Mouse (Mus musculus) left cerebral cortex, adult 2 months (tissue): ENCODE measurements around the gene Cpm. TPM values are rescaled to one million over a fixed set of nuclear protein-coding genes. Genes with fewer than 3 reads are reported as not detected.

ENCODE experiments used
- DNase-seq, 2 experiments: peaks; one replicate each; pipeline ENCODE4 v3.0.0; 2021 to 2022; ENCODE audit warnings: low spot score in 2 of 2, mixed read lengths in 1 of 2; ENCODE audit errors: extremely low spot score in 1 of 2
- H3K27ac ChIP-seq: fragments of 200-600 bp; 2 replicates; pipeline ENCODE4 v1.8.1; 2022
- H3K4me3 ChIP-seq: fragments of 200-600 bp; 2 replicates; pipeline ENCODE4 v1.8.1; 2022
- CTCF ChIP-seq: fragments of 200-600 bp; IDR thresholded peaks from 2 replicates; pipeline ENCODE4 v1.8.1; 2022; ENCODE audit warnings: antibody characterized with exemption, mild to moderate bottlenecking, moderate library complexity
- intact Hi-C: fragments of 180-260 bp; cut with DNase I; formaldehyde crosslinking; loops from one replicate; pipeline ENCODE4 v1.15.1; 2025
- total RNA-seq, 2 experiments: library from RNA; stranded (reverse); gene quantifications; 2 replicates each; pipeline ENCODE4 v1.2.3; 2021

The Cpm gene
- total RNA-seq, 2 experiments from 2014 or later: 5.2 to 5.3 TPM

DNA sequence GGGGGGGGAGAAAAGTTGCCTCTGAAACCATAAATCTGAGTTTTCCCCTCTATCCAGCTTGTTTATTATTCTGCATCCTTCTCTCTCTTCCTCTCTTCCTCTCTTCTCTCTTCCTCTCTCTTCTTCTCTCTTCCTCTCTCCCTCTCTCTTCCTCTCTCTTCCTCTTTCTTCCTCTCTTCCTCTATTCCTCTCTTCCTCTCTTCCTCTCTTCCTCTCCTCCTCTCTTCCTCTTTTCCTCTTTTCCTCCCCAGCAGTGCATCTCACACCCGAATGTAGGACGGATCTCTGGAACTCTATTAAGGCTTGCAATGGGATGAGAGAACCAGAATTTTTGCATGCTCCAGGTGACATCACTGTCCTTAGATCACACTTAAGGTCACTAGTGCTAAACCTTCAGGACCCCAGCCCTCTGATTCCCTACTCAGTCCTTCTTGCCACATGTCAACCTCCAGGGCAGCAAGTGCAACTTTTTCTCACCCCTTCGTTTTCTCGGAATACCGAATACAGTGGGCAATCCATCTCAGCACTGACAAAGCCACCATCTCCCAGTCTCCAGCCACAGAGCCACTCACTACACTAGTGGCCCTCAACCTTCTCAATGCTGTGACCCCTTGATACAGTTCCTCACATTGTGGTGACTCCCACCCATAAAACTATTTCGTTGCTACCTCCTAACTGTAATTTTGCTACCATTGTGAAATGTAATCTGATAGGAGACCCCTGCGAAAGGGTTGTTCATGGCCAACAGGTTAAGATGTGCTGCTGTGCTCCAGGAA is 2.3 kb upstream of the Cpm start:
- H3K27ac ChIP-seq: no peak overlapping the region
- H3K4me3 ChIP-seq: no peak overlapping the region
- no peak for DNase-seq
- intact Hi-C loops: no loop called here
- TF ChIP-seq CTCF: no peak

DNA sequence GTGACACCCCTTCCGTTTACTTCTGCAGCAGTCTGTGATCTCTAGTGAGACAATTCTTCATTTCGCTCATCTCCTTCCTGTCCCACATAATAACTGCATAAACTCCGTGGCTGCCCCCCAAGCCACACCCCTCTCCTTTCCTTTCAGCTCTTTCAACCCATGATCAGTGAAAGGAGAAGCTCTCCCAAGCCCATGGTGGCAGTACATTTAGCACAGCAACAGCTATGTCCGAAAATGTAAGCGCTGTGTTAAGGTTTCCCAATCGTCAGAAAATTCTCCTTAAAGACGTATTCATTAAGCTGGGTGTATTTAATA is 1.7 kb upstream of the Cpm start:
- DNase-seq: no peak
- TF ChIP-seq CTCF: no peak
- Histone ChIP-seq H3K27ac (no peak overlapping the region), H3K4me3 (no peak overlapping the region)
- intact Hi-C loops: no loop called here

DNA sequence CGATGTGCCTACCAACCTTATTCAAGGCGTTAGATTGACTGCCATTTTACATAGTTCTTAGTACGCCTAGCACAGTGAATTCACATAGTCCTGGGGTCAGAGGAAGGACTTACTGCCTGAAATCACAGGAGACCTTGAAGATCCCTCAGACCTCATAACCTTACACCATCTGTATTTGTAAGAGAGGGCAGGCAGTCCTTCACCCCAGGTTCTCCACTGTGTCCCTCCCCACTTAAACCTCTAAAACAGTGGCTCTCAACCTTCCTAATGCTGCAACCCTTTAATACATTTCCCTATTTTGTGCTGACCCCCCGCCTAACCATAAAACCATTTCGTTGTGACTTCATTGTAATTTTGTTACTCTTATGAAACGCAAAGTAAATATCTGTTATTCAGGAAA is 1.4 kb upstream of the Cpm start:
- no peak for DNase-seq
- Histone ChIP-seq H3K27ac (no peak overlapping the region), H3K4me3 (no peak overlapping the region)
- intact Hi-C loops: no loop called here
- no peak for TF ChIP-seq CTCF

DNA sequence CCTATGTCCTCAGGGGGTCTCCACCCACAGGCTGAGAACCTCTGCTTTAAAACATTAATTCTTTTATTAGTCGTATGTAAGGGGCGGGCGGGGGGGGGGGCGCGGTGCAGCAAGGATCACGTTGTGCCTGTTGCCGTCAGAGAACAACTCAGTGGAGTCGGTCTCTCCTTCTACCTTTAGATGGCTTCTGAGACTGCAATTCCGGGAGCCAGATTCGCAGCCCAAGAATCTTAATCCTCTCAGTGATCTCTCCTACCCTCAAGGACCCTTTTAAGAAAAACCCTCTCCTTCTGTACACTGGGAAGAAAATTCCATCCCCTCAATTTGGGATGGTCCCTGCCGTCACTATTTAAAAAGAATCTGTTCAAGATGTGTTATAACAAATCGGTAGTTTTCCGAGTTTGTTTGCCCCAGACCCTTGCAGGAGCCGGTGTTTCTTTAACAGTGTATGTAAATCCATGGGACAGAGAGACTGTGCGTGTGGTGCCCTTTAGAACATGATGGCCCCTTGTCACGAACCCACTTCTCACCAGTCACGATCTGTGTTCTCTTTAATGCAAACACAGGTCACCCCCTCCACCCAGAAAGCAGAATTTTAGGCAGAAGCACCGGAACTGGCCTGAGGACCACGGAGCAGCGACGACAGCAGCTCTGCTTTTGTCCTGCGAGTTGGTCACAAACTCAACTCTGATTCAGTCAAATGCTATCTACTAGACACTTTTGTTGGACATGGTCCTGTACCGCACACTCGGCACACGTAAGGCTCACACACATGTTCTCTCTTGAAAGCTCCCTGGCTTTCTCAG is 734 bp upstream of the Cpm start:
- H3K27ac ChIP-seq: no peak overlapping the region
- TF ChIP-seq CTCF: no peak
- H3K4me3 ChIP-seq: peak overlapping the region; percentile 51
- DNase-seq: peak in 1 of 2 experiments; percentile 14
- intact Hi-C loops: no loop called here

DNA sequence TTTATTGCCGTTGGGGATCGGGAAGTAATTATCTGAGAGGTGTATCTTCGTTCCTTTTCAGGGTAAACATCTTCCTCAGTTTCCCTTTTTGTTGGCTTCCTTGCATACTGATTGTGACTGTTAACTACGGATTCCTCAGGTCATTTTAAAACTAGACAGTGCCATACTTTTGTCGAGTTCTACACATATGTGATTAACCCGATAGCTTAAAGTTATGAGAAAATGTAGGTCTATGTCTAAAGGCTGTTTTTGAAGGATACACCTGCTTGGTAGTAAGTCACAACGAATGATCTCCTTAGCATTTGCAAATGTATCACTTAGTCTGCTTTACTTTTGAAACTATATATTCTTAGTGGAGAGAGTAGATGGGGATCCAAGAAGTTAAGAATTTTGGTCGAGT is 876 bp downstream of the Cpm start:
- no peak for DNase-seq
- peak overlapping the region; percentile 51; the same call in 1 of the 2 replicates for H3K4me3 ChIP-seq
- intact Hi-C loops: no loop called here
- no peak for TF ChIP-seq CTCF
- H3K27ac ChIP-seq: no peak overlapping the region

DNA sequence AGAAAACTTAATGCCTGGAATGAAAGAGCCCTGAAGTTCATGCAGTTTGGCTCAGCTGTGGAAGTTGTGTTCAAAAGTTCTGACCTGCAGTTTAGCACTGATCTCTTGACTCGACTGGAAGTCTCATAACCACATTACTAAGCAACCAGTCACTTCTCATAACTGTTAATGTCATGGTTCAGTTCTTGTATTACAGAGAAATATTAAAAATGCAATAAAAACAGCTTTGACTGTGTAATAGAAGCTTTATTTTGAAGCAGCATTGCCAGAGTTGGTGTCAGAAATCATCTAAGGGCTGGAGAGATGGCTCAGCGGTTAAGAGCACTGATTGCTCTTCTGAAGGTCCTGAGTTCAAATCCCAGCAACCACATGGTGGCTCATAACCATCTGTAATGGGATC is 1.5 kb downstream of the Cpm start:
- DNase-seq: no peak
- intact Hi-C loops: no loop called here
- TF ChIP-seq CTCF: no peak; the same call in 1 of the 2 replicates
- Histone ChIP-seq H3K4me3 (no peak overlapping the region), H3K27ac (no peak overlapping the region)

DNA sequence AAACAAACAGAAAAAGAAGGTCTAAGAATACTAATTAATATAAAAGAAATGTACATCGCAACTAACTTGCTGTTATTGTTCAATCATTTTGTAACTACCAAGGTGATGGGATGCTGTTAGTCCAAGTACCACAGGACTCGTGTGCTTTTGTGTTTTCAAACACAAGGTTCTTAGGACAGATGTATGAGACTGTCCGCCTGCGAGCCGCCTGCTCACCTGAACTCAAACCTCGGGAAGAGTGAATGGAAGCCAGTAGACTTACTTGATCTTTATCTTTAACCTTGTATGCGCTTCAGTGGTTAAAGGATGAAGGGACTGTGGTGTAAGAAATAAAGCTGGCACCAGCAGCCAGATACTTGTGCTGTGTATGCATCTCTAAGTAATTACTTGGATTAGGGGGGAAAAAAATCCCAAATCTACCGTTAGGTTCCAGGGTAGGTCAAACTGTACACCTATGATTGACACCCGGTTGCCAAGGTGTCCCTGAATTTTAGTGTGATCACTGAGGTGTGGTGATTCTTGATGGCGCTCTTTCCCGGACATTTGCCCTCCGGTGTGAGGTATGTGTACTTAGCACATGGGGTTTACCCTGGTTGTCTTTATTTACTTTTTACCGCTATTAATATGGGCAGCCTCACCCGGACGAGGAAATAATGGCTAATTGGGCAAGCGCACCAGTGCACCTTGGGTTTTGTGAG is 2.4 kb downstream of the Cpm start:
- no peak overlapping the region for H3K27ac ChIP-seq
- no peak for DNase-seq
- TF ChIP-seq CTCF: no peak
- H3K4me3 ChIP-seq: no peak overlapping the region
- intact Hi-C loops: no loop called here

DNA sequence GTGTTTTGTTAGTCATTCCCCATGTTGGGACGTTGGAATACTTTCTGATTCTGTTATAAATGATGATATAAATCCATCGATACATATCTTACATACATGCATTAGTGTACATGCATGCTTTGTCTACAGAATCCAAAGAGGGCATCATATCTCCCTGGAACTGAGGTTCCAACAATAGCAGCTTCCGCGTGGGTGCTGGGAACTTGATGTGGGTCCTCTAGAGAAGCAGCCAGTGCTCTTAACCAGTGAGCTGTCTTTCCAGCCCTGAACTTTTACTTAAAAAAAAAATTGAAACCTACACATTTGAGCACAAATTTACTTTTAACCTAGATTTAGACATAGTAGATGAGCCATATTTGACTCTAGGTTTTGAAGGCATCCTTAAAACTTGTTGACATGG is 3.1 kb downstream of the Cpm start:
- H3K4me3 ChIP-seq: no peak overlapping the region
- intact Hi-C loops: no loop called here
- no peak for TF ChIP-seq CTCF
- DNase-seq: no peak
- H3K27ac ChIP-seq: no peak overlapping the region

DNA sequence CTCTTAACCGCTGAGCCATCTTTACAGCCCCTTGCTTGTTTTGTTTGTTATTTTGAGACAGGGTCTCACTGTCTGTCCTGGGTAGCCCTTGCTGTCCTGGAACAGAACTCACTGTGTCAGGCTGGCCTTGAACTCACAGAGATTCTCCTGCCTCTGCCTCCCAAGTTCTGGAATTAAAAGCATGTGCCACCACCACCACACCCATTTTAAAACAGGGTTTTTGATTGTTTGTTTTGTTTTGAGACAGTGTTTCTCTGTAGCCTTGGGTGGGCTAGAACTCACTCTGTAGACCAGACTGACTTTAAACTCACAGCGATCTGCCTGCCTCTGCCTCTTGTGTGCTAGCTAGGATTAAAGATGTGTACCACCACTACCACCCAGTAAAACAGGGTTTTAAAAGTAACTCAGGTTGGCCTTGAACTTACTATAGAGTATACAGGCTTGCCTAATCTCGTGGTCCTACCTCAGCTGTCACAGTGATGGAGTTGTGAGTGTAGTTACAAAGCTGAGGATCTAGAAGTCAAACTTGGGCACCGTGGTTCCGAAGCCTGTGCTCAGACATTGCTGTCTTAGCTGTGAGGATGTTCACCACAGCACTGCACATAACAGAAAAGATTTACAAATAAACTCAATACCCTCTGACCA is 4.4 kb downstream of the Cpm start:
- H3K27ac ChIP-seq: no peak overlapping the region
- no peak overlapping the region for H3K4me3 ChIP-seq
- no peak for DNase-seq
- intact Hi-C loops: no loop called here
- TF ChIP-seq CTCF: no peak

DNA sequence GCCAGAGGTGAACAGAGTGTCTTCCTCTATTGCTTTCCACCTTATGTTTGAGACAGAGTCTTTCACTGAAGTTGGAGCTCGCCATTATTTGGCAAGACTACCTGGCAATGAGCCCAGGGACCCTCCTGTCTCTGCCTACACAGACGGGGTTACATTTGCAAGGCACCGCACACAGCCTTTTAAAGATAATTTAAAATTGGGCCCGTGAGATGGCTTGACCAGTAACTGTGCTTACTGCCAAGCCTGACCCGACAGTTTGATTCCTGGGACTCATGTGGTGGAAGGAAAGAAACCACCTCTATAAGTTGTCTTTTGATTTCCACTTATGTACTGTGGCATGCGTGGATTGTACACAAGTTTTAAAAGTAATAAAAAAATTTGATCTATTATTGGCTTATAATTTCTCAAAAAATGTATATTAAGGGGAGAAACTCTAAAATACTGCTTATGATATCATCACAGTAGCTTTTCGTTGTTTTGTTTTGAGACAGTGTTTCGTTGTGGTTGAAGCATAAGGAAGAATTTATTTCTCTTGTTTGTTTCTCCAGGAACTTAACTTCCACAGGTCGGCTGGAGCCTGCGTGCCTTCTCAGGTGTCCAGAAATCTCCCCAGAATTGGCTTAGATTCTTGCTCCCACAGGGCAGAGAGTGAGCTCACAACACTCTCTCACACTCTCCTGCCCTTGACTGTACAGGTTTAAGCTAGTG is 5.2 kb downstream of the Cpm start:
- no peak overlapping the region for H3K4me3 ChIP-seq
- intact Hi-C loops: no loop called here
- DNase-seq: no peak
- TF ChIP-seq CTCF: no peak
- no peak overlapping the region for H3K27ac ChIP-seq

DNA sequence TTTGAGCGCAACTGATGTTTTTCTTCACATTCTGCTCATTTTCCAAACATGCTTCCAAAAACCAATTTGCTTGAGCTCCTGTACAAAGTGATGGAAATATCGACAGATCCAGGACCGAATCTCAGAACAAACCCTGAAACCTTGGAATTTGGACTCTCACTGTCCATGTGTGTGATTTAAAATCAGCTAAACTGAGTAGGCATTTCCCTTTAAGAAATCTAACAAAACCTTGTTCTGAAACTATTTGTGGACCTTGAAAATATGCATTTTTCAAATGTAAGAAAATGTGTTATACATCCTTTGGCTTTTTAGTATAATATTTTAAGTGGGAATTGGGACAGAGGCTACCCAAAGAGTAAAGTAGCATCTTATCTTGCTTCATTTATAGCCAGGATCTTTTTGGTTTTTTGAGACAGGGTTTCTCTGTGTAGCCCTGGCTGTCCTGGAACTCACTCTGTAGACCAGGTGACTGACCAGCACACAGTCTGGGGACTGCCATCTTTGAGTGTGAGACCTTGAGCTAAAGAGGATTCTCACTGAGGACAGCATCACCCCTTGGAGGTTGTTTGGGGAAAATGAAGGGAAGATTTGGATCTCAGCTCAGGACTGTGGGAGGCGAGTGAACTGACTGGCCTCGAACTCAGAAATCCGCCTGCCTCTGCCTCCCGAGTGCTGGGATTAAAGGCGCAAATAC is 5.9 kb downstream of the Cpm start:
- intact Hi-C loops: no loop called here
- DNase-seq: no peak
- no peak for TF ChIP-seq CTCF

More for the DNA sequence above, 5.9 kb downstream of the Cpm start:
- Histone ChIP-seq H3K27ac (no peak overlapping the region), H3K4me3 (no peak overlapping the region)
